Mouse (Mus musculus) erythroblast, embryonic 14.5 days (primary cell): Measurements from ENCODE around the gene Nadk.

ENCODE experiments used
- GATA1 ChIP-seq: IDR thresholded peaks from 2 replicates; pipeline ENCODE4 v1.6.1; 2012; ENCODE audit warnings: low read length, inconsistent platforms, mixed read lengths
- TAL1 ChIP-seq: IDR thresholded peaks from 3 replicates; pipeline ENCODE4 v1.6.1; 2012; ENCODE audit warnings: low read length, inconsistent platforms, mixed read lengths

GRCm38 (mm10) chr4:155560932-155561331 is 1.2 kb upstream of the Nadk start:
- TF ChIP-seq GATA1 = no peak
- TF ChIP-seq TAL1 = no peak
